Mouse (Mus musculus) c-Kit-positive CD71-negative TER-119-negative erythroid progenitor cells, embryonic 14.5 days (primary cell): ENCODE data around the gene Ccn1.

ENCODE experiments used
- DNase-seq: peaks from one replicate; pipeline ENCODE4 v3.0.0-alpha.2; 2013; ENCODE audit warnings: low read depth

Gene Ccn1

GRCm38 (mm10) chr3:145649852-145650202 is at the start of gene Ccn1:
Gene Ccn1, minus strand, starts transcription at chr3:145649981.
- DNase-seq, result no peak

GRCm38 (mm10) chr3:145693361-145693760 is 43.6 kb upstream of the Ccn1 start:
- no peak for DNase-seq

GRCm38 (mm10) chr3:145692037-145692436 is 42.3 kb upstream of the Ccn1 start:
- DNase-seq, result no peak

GRCm38 (mm10) chr3:145691415-145691814 is 41.6 kb upstream of the Ccn1 start:
- DNase-seq, result no peak

- no peak for DNase-seq
These were observed 39.5 kb upstream of the Ccn1 start for GRCm38 (mm10) chr3:145689271-145689670.

- no peak for DNase-seq
These were observed 38.1 kb upstream of the Ccn1 start for GRCm38 (mm10) chr3:145687836-145688235.

GRCm38 (mm10) chr3:145684604-145685441 is 35.0 kb upstream of the Ccn1 start:
- DNase-seq, result no peak

GRCm38 (mm10) chr3:145684201-145684600 is 34.4 kb upstream of the Ccn1 start:
- no peak for DNase-seq

- no peak for DNase-seq
These were observed 31.7 kb upstream of the Ccn1 start for GRCm38 (mm10) chr3:145681348-145681935.

- DNase-seq, result no peak
These were observed 30.9 kb upstream of the Ccn1 start for GRCm38 (mm10) chr3:145680686-145681085.

- no peak for DNase-seq
These were observed 26.4 kb upstream of the Ccn1 start for GRCm38 (mm10) chr3:145676212-145676611.

- DNase-seq, result no peak
These were observed 25.0 kb upstream of the Ccn1 start for GRCm38 (mm10) chr3:145674815-145675214.

GRCm38 (mm10) chr3:145666383-145666782 is 16.6 kb upstream of the Ccn1 start:
- DNase-seq, result no peak

- DNase-seq, result no peak
These were observed 7.4 kb upstream of the Ccn1 start for GRCm38 (mm10) chr3:145656993-145657713.

GRCm38 (mm10) chr3:145654944-145655343 is 5.2 kb upstream of the Ccn1 start:
- DNase-seq, result no peak

- no peak for DNase-seq
These were observed 4.2 kb upstream of the Ccn1 start for GRCm38 (mm10) chr3:145654028-145654427.

- DNase-seq, result peak; percentile 45
These were observed 3.6 kb upstream of the Ccn1 start for GRCm38 (mm10) chr3:145653191-145653940.

GRCm38 (mm10) chr3:145652322-145653131 is 2.7 kb upstream of the Ccn1 start:
- DNase-seq, result no peak

GRCm38 (mm10) chr3:145651978-145652321 is 2.2 kb upstream of the Ccn1 start:
- no peak for DNase-seq

- DNase-seq, result no peak
These were observed 1.5 kb upstream of the Ccn1 start for GRCm38 (mm10) chr3:145651029-145651977.
